Mouse (Mus musculus) kidney, embryonic 14.5 days (tissue): ENCODE measurements around the gene Smarcb1. TPM values are rescaled to one million over a fixed set of nuclear protein-coding genes. Genes with fewer than 3 reads are reported as not detected.
A peak's percentile ranks its signal among the peaks of the same experiment; 100 is the strongest.

ENCODE experiments used
- ATAC-seq: fragments of 200-750 bp; cut with Nextera tagmentation; 2 replicates; pipeline ENCODE4 v1.8.0; 2017; ENCODE audit warnings: moderate number of reproducible peaks, mild to moderate bottlenecking, moderate TSS enrichment, moderate library complexity; ENCODE audit not compliant: low FRiP score, low TSS enrichment
- H3K27ac ChIP-seq: fragments of 300-500 bp; sonication (generic); 2 replicates; pipeline ENCODE4 v1.5.1; 2014; ENCODE audit warnings: low read depth, mild to moderate bottlenecking, low read length, moderate library complexity, mixed read lengths
- H3K27me3 ChIP-seq: fragments of 300-500 bp; sonication (generic); 2 replicates; pipeline ENCODE4 v1.6.1; 2014; ENCODE audit warnings: mild to moderate bottlenecking, low read length; ENCODE audit not compliant: control insufficient read depth, insufficient read depth
- H3K36me3 ChIP-seq: fragments of 300-500 bp; sonication (generic); 2 replicates; pipeline ENCODE4 v1.6.1; 2014; ENCODE audit warnings: low read length, mixed read lengths; ENCODE audit not compliant: control insufficient read depth, insufficient read depth
- H3K4me1 ChIP-seq: fragments of 300-500 bp; sonication (generic); 2 replicates; pipeline ENCODE4 v1.6.1; 2014; ENCODE audit warnings: low read length, mixed read lengths; ENCODE audit not compliant: control insufficient read depth, insufficient read depth
- H3K4me2 ChIP-seq: fragments of 300-500 bp; sonication (generic); replicated peaks from 2 replicates; pipeline ENCODE4 v1.6.1; 2014; ENCODE audit warnings: low read depth, mild to moderate bottlenecking, low read length
- H3K4me3 ChIP-seq: fragments of 300-500 bp; sonication (generic); 2 replicates; pipeline ENCODE4 v1.5.1; 2014; ENCODE audit warnings: mild to moderate bottlenecking, low read length
- H3K9ac ChIP-seq: fragments of 300-500 bp; sonication (generic); 2 replicates; pipeline ENCODE4 v1.6.1; 2014; ENCODE audit warnings: low read depth, mild to moderate bottlenecking, low read length, moderate library complexity
- H3K9me3 ChIP-seq: fragments of 300-500 bp; sonication (generic); 2 replicates; pipeline ENCODE4 v1.6.1; 2016; ENCODE audit warnings: low read length; ENCODE audit not compliant: control insufficient read depth
- WGBS: fragments of 180-500 bp; shearing (Covaris S2); extraction: QIAGEN DNeasy Blood & Tissue Kit; methylation state at CpG from one replicate; pipeline ENCODE4 v1.1.7; 2014; 5-methylcytosine and 5-hydroxymethylcytosine counted together
- polyA plus RNA-seq: library from polyadenylated mRNA; unstranded; fragments of >200 nt; fragmentation: Nextera tagmentation; extraction: Ambion mirVana; gene quantifications from 2 replicates; pipeline ENCODE4 v1.2.1, GENCODE M21; 2014

The Smarcb1 gene
- polyA plus RNA-seq, 1 experiment from 2014 or later, result 238 TPM

- Histone ChIP-seq H3K27ac (peak within 1 kb of the TSS; percentile 2; the same call in 1 of the 2 replicates), H3K4me3 (peak within 1 kb of the TSS; percentile 55), H3K27me3 (no peaks in the 10 kb centered on the region), H3K9ac (peak within 1 kb of the TSS; percentile 61), H3K9me3 (no peaks in the 10 kb centered on the region), H3K4me1 (peaks cover 22% of the 10 kb centered on the region), H3K36me3 (no peaks in the 10 kb centered on the region), H3K4me2 (peak within 1 kb of the TSS; percentile 61)
- ATAC-seq, result peak; percentile 73
- under 1% methylated on average over 51 of the region's 51 CpGs for WGBS
Observed at GRCm38 (mm10) chr10:75935680-75936541, 14.5 kb upstream of the Smarcb1 start, which contains the start of gene Mmp11. Gene Mmp11, minus strand, starts transcription at chr10:75936496.

DNA sequence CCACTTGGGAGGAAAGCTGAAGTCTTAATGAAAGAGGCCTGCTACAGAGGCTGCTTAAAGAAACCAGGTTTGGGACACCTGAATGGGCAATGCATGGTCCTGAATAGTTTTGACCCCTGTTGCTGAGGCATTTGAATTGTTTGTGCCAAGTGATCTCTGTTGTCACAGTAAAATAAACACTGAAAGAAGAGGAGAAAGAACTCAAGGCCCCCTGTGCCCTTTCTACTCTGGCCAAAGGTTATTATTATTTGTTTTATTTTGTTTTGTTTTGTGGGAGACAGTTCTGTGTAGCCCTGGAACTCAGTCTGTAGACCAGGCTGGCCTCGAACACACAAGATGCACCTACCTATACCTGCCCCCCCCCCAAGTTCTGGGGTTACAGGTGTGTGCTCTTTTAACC is 13.6 kb upstream of the Smarcb1 start:
- Histone ChIP-seq H3K4me2 (peak overlapping the region; percentile 61), H3K4me1 (peaks cover 29% of the 10 kb centered on the region), H3K9me3 (no peaks in the 10 kb centered on the region), H3K36me3 (no peaks in the 10 kb centered on the region), H3K4me3 (no peak overlapping the region; the same call in 1 of the 2 replicates), H3K27ac (no peak overlapping the region), H3K27me3 (no peaks in the 10 kb centered on the region), H3K9ac (0 out of 2 replicates have a peak overlapping the region, but pooled peaks have one; percentile 61)
- ATAC-seq, result no peak
- 92% methylated on average over 1 of the region's 1 CpGs for WGBS

DNA sequence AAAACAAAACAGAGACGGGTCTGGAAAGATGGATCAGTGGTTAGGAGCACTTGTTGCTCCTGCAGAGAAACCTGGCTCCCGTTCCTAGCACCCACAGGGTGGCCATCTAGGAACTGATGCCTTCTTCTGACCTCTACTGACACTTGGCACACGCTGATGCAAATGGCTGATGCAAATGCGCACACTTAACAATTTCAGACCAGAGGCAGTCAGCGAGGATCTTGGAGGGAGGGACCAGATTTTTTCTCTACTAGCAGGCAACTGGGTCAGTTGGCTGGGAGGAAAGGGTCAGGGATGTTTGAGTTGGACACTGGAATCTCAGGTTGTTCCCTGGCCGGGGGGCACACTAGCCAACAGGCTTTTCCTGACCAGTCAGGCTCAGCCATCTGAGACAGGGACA is 11.5 kb upstream of the Smarcb1 start, which contains the start of gene Chchd10:
Gene Chchd10 (plus strand): TSS at position 240 of the 400 bp plus-strand sequence.
- Histone ChIP-seq H3K9me3 (no peaks in the 10 kb centered on the region), H3K27ac (no peak within 1 kb of the TSS), H3K36me3 (peaks cover under 1% of the 10 kb centered on the region; the same call in 1 of the 2 replicates), H3K4me3 (peak within 1 kb of the TSS; percentile 64), H3K27me3 (no peaks in the 10 kb centered on the region), H3K4me1 (peaks cover 29% of the 10 kb centered on the region), H3K9ac (peak within 1 kb of the TSS; percentile 90), H3K4me2 (peak within 1 kb of the TSS; percentile 98)
- WGBS, result 30% methylated on average over 6 of the region's 6 CpGs
- ATAC-seq, result no peak

DNA sequence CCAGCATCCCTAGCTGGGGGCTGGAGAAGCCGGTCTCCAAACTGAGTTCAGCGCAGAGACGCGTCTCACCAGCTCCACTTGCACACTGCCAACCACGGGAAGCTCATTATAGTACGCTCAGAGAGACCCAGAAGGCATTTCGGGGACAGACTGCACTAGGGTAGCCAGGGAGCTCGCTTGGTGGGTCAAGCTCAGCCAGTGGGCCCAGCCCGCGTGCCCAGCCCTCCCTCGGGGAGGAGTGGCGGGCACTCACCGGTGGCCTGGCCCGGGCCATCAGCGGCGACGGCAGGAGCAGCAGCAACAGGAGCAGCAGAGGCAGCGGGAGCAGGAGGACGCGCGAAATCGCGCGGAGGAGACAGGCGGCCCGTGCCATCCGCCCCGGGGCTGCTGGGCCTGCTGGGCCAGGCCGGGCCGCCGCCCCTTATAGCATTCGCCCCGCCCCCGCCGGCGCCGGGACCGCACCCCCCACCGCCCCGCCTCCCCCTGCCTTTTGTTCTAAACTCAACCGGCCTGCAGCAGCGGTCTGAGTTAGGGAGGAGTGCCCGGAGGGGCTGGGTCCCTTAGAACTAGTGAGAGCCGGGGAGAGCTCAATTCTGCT is 10.8 kb upstream of the Smarcb1 start:
- Histone ChIP-seq H3K27me3 (no peaks in the 10 kb centered on the region), H3K36me3 (peaks cover 4% of the 10 kb centered on the region; the same call in 1 of the 2 replicates), H3K9ac (peak overlapping the region; percentile 90), H3K9me3 (no peaks in the 10 kb centered on the region), H3K4me2 (peak overlapping the region; percentile 98), H3K4me1 (peaks cover 27% of the 10 kb centered on the region), H3K27ac (no peak overlapping the region), H3K4me3 (peak overlapping the region; percentile 64)
- peak; percentile 72 for ATAC-seq
- WGBS, result 2% methylated on average over 30 of the region's 44 CpGs

GRCm38 (mm10) chr10:75931311-75931710 is 9.9 kb upstream of the Smarcb1 start:
- Histone ChIP-seq H3K9me3 (no peaks in the 10 kb centered on the region), H3K27ac (no peak overlapping the region), H3K36me3 (peaks cover 8% of the 10 kb centered on the region; the same call in 1 of the 2 replicates), H3K4me2 (peak overlapping the region; percentile 98), H3K9ac (peak overlapping the region; percentile 90), H3K27me3 (no peaks in the 10 kb centered on the region), H3K4me1 (peaks cover 23% of the 10 kb centered on the region), H3K4me3 (peak overlapping the region; percentile 64)
- ATAC-seq, result no peak
- WGBS, result 18% methylated on average over 7 of the region's 7 CpGs

DNA sequence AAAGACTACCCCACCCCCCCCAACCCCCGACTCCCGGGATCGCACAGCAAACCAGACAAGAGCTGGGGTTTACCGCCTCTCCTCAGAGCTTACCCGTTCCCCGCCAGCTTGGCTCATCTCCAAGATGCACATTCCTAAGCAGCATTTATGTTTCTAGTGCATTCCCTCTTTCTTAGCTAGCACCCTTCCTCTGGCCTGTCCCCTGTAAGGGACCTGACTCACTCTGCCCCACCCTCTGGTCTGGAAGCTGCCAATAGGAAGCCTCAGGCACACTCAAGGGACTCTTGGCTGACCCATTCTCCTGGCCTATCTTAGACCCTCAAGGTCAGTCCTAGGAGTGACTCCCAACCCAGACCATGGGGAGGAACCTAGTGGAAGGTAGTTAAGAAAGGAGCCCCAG is 8.9 kb upstream of the Smarcb1 start:
- no peaks in the 10 kb centered on the region for H3K27me3 ChIP-seq
- WGBS, result 35% methylated on average over 6 of the region's 6 CpGs
- H3K4me1 ChIP-seq, result peaks cover 23% of the 10 kb centered on the region
- H3K36me3 ChIP-seq, result peaks cover 13% of the 10 kb centered on the region; the same call in 1 of the 2 replicates
- no peaks in the 10 kb centered on the region for H3K9me3 ChIP-seq
- H3K4me2 ChIP-seq, result peak overlapping the region; percentile 22; the same call in 1 of the 2 replicates
- H3K4me3 ChIP-seq, result no peak overlapping the region
- no peak overlapping the region for H3K9ac ChIP-seq
- no peak; the same call in 1 of the 2 replicates for ATAC-seq
- no peak overlapping the region for H3K27ac ChIP-seq

DNA sequence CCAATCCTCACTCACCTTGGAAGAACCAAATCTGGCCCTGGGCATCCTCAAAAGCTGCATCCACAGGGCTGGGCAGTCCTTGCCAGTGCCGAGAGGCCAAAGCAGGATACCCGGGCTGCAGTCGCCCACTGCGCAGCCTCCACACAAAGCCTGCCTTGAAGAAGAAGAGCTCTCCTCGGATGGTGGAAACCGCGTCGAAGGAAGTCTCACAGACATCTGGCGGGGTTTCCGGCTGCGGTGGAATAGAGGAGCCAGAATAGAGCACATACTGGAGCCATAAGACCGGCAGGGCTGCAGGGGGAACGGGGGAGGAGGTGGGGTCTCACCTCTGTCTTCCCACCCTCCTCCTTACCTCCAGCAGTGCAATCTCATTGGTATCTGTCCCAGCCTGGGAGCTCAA is 5.0 kb upstream of the Smarcb1 start:
- 74% methylated on average over 13 of the region's 13 CpGs for WGBS
- peaks cover 31% of the 10 kb centered on the region; the same call in 1 of the 2 replicates for H3K36me3 ChIP-seq

GRCm38 (mm10) chr10:75924324-75924723 is 2.9 kb upstream of the Smarcb1 start:
- Histone ChIP-seq H3K27ac (no peak overlapping the region), H3K9ac (no peak overlapping the region), H3K4me1 (peaks cover 12% of the 10 kb centered on the region), H3K9me3 (no peaks in the 10 kb centered on the region), H3K4me3 (no peak overlapping the region), H3K4me2 (no peak overlapping the region), H3K27me3 (no peaks in the 10 kb centered on the region), H3K36me3 (peaks cover 32% of the 10 kb centered on the region; the same call in 1 of the 2 replicates)
- ATAC-seq, result no peak
- 59% methylated on average over 2 of the region's 2 CpGs for WGBS

More for the DNA sequence above, 5.0 kb upstream of the Smarcb1 start:
- no peak for ATAC-seq
- Histone ChIP-seq H3K27ac (no peak overlapping the region), H3K4me3 (no peak overlapping the region), H3K27me3 (no peaks in the 10 kb centered on the region), H3K9ac (no peak overlapping the region), H3K4me1 (peaks cover 18% of the 10 kb centered on the region), H3K4me2 (no peak overlapping the region), H3K9me3 (no peaks in the 10 kb centered on the region)
